Mouse (Mus musculus): ENCODE results near the gene Retreg2. TPM values are rescaled to one million over a fixed set of nuclear protein-coding genes. Genes with fewer than 3 reads are reported as not detected.

Retreg2 gene
- 31.9 and 44.3 TPM in 2 replicates for polyA plus RNA-seq (2011; ENCODE audit: insufficient read length, low read depth, missing spikeins)

DNA sequence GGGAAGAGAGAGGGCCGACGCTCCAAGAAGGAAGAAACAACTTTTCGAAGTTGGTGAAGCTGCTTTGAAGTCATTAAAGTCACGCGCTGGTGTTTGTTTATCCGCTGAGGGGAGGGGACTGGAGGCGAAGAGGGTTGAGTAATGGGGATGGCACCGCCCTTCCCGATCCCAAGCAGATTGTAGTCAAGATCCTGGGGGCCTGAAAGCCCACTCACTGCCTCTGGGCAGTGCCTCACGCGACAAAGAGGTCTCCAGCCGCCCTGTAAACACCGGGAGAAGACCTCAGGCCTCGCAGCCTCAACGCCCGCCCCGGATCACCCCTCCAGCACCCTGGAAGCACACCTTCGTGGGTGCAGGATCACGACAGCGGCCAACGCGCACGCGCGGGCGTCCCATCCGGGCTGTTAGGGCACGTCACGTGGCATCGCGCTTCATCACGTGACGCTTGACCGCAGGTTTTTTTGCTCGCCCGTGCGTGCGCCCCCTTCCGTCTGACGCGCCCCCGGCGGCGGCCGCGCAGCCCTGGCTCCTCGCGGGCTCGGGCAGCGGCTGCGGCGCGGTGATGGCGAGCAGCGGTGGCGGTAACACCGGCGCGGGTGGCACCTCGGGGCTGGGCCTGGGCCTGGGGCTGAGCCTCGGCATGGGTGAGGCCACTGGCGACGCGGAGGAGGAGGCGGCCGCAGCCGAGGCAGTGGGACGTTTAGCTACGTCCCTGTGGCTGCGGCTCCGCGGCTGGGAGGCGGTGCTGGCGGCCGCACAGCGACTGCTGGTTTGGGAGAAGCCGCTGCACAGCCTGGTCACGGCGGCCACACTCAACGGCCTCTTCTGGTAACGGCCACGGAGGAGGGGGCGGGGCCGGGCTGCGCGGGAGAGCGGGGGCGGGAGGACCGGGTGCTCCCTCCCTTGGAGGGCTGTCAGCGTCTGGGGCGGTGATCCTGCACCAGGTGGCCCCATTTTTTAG is at the start of gene Retreg2, which contains the start of gene Cnppd1:
Retreg2 (plus strand) TSS at position 478 of the 961 bp plus-strand sequence.
Cnppd1 (minus strand) TSS at position 411 of the 961 bp plus-strand sequence.
- H3K4me1 ChIP-seq (ENCODE audit: control insufficient read depth, insufficient read depth, low read length): 0 out of 2 replicates have a peak, but pooled peaks cover 6% of the 10 kb centered on the region
- H3K4me3 ChIP-seq (ENCODE audit: insufficient read depth, low read length): peak within 1 kb of the TSS; percentile 59
- H3K27ac ChIP-seq (ENCODE audit: insufficient read depth, low read length): peak within 1 kb of the TSS; percentile 90
- peak; percentile 71 for TF ChIP-seq CTCF (IDR thresholded peaks at IDR 0.05; ENCODE audit: borderline replicate concordance, insufficient read depth, low read length)
- TF ChIP-seq POLR2A (IDR thresholded peaks at IDR 0.05; ENCODE audit: low read depth, low read length): peak; percentile 91

DNA sequence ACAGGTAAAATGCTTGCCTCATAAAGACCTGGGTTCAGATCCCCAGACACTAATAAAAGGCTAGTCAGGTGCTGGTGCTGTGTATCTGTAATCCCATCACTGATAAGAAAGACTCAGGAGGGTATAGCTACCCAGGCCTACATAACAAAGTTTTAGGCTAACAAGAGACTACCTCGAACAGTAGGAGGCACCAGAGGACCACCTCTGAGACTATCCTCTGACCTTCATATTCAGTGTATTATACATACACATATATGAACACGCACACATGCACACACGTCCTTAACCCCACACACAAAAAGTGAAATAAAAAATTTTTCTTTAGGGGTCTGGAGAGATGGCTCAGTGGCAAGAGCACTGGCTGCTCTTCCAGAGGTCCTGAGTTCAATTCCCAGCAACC is 20.4 kb upstream of the Retreg2 start:
- no peaks in the 10 kb centered on the region for H3K4me1 ChIP-seq (ENCODE audit: control insufficient read depth, insufficient read depth, low read length)
- TF ChIP-seq CTCF (IDR thresholded peaks at IDR 0.05; ENCODE audit: borderline replicate concordance, insufficient read depth, low read length) (no peak), POLR2A (IDR thresholded peaks at IDR 0.05; ENCODE audit: low read depth, low read length) (no peak)
- no peak overlapping the region for H3K4me3 ChIP-seq (ENCODE audit: insufficient read depth, low read length)
- no peak overlapping the region for H3K27ac ChIP-seq (ENCODE audit: insufficient read depth, low read length)

DNA sequence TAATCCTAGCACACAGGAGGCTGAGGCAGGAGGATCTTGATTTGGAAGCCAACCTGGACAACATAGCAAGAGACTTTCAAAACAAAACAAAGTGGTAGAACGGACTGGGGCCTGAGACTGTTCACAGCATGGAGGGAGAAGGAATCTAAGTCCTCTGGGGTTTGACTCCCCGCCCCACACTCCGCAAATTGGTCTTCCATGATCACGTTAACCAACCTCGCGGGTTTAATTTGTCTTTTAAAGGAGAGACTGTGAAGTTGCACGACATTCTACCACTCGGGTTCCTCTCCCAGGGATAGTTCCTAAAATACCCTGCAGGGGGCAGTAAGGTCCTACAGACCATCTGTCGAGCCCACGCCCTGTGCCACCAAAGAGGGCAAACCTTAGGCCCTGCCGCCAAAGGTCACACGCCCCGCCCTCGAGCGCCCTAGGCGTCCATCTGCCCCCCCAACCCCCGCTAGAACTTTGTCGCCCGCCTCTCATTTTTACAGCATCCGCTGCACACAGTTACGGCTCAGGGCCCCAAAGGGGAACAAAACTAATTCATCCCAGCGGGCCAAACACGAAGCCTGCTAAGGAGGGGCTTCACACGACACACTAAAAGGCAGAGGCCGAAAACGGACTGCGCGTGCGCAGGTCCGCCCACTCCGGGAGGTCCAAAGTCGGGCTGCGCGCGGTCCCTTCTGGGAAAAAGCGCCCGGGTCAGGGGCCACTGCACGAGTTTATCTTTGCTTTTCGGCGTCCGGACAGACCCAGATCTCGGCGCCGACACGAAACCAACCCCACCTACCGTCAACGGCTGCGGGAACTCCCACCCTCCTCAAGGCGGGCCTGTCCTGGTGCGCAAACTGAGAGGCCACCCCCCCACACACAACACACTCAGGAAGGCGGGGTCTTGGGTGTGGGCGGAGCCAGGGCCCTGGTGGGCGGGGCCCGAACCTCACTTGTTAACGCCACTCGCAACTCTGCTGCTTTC is 17.9 kb upstream of the Retreg2 start, which contains the start of gene Nhej1:
Nhej1 (minus strand) TSS at position 855 of the 976 bp plus-strand sequence.
- Histone ChIP-seq H3K27ac (ENCODE audit: insufficient read depth, low read length) (peak within 1 kb of the TSS; percentile 99), H3K4me1 (ENCODE audit: control insufficient read depth, insufficient read depth, low read length) (no peaks in the 10 kb centered on the region), H3K4me3 (ENCODE audit: insufficient read depth, low read length) (peak within 1 kb of the TSS; percentile 44)
- TF ChIP-seq CTCF (IDR thresholded peaks at IDR 0.05; ENCODE audit: borderline replicate concordance, insufficient read depth, low read length) (peak; percentile 56; the same call in 1 of the 2 replicates), POLR2A (IDR thresholded peaks at IDR 0.05; ENCODE audit: low read depth, low read length) (peak; percentile 74)

DNA sequence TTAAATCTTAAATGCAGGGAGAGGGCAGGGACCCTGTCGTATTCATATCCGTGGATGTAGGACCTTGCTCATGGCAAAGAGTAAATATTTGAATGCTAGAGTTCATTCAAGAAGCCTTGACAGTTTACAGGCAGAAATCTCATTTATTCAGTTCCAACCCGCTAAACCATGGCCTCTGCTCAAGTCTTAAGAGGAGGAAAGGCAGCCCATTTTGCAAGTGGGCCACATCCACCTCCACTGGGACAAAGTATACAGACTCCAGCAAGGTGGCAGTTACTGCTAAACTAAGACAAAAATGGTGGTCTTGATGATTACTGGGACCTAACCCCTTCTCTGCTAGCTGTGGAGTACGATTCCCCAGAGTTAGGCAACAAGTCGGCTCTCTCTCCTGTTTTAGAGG is 17.2 kb upstream of the Retreg2 start:
- H3K4me3 ChIP-seq (ENCODE audit: insufficient read depth, low read length): peak overlapping the region; percentile 44
- TF ChIP-seq CTCF (IDR thresholded peaks at IDR 0.05; ENCODE audit: borderline replicate concordance, insufficient read depth, low read length) (no peak), POLR2A (IDR thresholded peaks at IDR 0.05; ENCODE audit: low read depth, low read length) (no peak)
- peak overlapping the region; percentile 99; the same call in 1 of the 2 replicates for H3K27ac ChIP-seq (ENCODE audit: insufficient read depth, low read length)
- no peaks in the 10 kb centered on the region for H3K4me1 ChIP-seq (ENCODE audit: control insufficient read depth, insufficient read depth, low read length)

DNA sequence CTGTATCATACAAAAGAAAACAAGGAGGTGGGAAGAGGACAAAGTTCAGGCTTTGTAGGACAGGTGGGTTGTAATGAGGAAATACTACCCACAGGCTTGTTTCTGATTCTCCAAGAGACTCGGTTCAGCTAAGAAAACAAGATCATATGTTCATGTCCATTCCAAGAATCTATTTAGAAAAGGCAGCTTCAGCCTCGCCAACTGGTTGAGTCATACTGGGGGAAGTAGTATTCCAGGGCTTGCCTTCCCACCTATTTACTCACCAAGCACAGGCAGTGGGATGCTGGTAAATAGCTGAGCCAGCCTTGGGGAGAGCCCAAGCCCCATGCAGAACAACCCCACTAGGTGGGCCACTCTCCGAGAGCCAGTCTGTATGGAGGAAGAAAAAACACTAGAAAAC is 13.9 kb upstream of the Retreg2 start:
- Histone ChIP-seq H3K4me1 (ENCODE audit: control insufficient read depth, insufficient read depth, low read length) (no peaks in the 10 kb centered on the region), H3K4me3 (ENCODE audit: insufficient read depth, low read length) (no peak overlapping the region), H3K27ac (ENCODE audit: insufficient read depth, low read length) (no peak overlapping the region)
- no peak for TF ChIP-seq CTCF (IDR thresholded peaks at IDR 0.05; ENCODE audit: borderline replicate concordance, insufficient read depth, low read length)
- no peak for TF ChIP-seq POLR2A (IDR thresholded peaks at IDR 0.05; ENCODE audit: low read depth, low read length)

DNA sequence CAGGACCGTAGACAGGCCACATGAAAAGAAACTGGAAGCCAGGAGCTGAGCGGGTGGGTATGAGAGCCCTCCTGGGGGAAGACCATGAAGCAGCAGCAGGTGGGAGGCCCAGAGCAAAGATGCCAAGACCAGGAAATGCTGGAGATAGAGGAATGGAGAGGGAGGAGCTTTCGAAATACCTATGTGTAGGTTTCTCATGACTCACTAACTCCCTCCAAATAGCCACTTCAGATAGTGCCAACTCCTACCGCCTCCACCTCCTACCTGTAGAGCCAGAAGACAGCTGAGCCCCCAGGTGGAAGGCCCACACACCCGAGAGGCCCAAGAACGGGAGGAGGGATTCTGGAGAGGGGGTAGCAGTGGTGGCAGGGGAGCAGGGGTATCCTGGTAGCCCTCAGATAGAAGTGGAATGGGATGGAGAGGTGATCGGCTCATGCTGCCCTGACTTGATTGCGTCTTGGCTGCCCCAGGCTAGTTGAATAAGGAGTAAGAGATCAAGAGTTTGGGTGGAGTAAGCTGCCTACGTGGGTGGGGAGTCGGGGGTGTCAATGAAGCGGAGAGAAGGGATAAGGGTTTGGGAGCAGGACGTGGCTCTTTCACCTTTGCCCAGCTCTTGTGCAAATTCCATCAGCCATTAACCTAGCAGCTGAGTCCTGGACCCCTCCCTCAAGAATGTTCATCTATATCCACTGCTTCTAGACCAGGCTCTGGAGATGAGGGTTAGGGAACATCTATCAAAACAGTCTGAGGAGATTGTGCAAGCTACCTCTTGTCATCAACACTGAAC is 9.0 kb upstream of the Retreg2 start, which contains the start of gene Slc23a3:
Slc23a3 (minus strand) TSS at position 470 of the 787 bp plus-strand sequence.
- TF ChIP-seq CTCF (IDR thresholded peaks at IDR 0.05; ENCODE audit: borderline replicate concordance, insufficient read depth, low read length) (no peak), POLR2A (IDR thresholded peaks at IDR 0.05; ENCODE audit: low read depth, low read length) (no peak; the same call in 1 of the 2 replicates)
- Histone ChIP-seq H3K4me3 (ENCODE audit: insufficient read depth, low read length) (no peak within 1 kb of the TSS), H3K27ac (ENCODE audit: insufficient read depth, low read length) (no peak within 1 kb of the TSS), H3K4me1 (ENCODE audit: control insufficient read depth, insufficient read depth, low read length) (no peaks in the 10 kb centered on the region)

DNA sequence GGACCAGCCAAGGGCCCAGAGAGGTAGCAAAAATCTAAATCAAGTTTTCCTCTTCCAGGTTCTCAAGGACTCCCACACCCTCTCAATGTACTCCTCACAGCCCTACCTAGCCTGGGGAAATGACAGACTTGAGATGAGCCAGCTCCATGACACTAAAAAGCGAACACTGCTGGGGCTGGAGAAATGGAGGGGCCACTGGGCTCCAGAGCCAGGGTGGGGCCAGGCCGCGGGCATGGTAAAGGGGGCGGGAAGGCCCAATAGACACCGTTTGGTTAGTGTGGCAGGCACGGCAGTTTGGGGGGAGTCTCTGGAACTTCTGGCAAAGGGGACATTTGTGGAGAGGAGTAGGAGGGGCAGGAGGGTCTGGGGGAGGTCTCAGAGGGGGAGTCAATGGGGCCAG is 6.3 kb upstream of the Retreg2 start:
- TF ChIP-seq POLR2A (IDR thresholded peaks at IDR 0.05; ENCODE audit: low read depth, low read length) (no peak), CTCF (IDR thresholded peaks at IDR 0.05; ENCODE audit: borderline replicate concordance, insufficient read depth, low read length) (no peak)
- Histone ChIP-seq H3K4me3 (ENCODE audit: insufficient read depth, low read length) (no peak overlapping the region), H3K4me1 (ENCODE audit: control insufficient read depth, insufficient read depth, low read length) (no peaks in the 10 kb centered on the region), H3K27ac (ENCODE audit: insufficient read depth, low read length) (no peak overlapping the region)

DNA sequence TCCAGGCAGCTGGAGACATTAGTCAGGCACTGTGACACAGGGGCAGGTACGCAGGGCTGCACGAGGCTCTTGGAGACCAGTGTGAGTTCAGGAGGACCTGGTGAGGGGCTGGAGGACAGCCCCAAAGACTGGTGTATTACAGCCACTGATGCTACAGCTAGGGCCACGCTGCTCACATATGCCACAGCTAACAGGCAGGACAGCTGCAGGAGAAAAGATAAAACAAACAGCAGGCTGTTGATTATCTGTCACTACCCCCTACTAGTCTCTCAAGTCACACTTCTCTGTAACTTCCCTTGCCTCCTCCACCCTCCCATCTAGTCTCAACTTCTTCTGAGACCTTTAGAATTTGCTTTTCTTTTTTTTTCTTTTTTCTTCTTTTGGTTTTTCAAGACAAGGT is 5.8 kb upstream of the Retreg2 start:
- H3K4me3 ChIP-seq (ENCODE audit: insufficient read depth, low read length): no peak overlapping the region
- H3K4me1 ChIP-seq (ENCODE audit: control insufficient read depth, insufficient read depth, low read length): no peaks in the 10 kb centered on the region
- TF ChIP-seq POLR2A (IDR thresholded peaks at IDR 0.05; ENCODE audit: low read depth, low read length) (no peak), CTCF (IDR thresholded peaks at IDR 0.05; ENCODE audit: borderline replicate concordance, insufficient read depth, low read length) (no peak)
- no peak overlapping the region for H3K27ac ChIP-seq (ENCODE audit: insufficient read depth, low read length)
